Mouse (Mus musculus): ENCODE measurements around the gene Lrch4.

DNA sequence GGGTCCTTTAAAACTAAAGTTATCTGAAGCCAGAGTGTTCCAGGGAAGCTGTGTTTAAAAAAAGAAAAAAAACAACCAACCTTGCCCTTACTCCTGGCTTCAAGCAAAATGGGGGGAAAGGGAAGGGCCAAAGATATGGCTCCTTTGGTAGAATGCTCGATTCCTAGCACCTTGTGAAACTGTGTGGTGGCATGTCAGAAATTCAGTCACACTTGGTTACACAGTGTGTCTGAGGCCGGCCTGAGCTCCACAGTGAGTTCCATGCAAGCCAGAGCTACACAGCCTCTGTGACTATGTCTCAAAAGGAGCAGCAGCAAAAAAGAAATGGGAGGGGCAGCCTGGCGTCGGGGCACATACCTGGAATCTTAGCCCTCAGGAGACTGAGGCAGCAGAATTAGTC lies 20.3 kb downstream of the Lrch4 start:
- TF ChIP-seq CTCF (IDR thresholded peaks at IDR 0.05; ENCODE audit: low read depth, low read length) (no peak), GATA1 (IDR thresholded peaks at IDR 0.05; ENCODE audit: borderline replicate concordance, low read length) (no peak), POLR2AphosphoS5 (IDR thresholded peaks at IDR 0.05; ENCODE audit: insufficient replicate concordance, low read depth, low read length) (no peak)
